In the genomic region with DNA sequence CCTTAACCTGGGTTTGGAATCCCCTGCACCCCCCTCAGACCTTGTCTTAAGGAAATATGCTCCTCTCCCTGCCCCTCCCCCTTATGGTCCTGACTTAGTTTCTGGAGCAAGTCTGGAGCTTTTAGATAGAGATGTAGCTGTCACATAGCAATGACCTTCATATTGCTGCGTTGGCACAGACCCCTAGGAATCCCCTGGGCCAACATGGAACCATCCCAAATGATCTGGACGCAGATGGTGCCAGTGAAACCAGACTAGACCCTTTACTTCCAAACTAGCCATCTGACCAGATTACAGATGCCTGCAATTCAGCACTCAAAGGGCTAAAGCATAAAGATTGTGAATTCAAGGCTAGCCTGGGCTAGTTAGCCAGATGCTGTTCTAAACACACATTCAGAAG, we compare ENCODE assay signal across 16 mouse cellular contexts.
"Had no signal": no experiment of that assay in that cellular context is flagged by ENCODE, and none has a peak within 500 bp of the region (broad histone marks: within the 10 kb centered on the region; RNA-seq: fewer than 3 reads in every experiment).

No protein-coding gene starts in this region.

- ATAC-seq: inflammation-experienced regulatory T-cells, adult 6 months; intestine, embryonic 16.5 days had no signal

- H3K9me3 ChIP-seq: limb, embryonic 12.5 days; limb, embryonic 15.5 days; liver, embryonic 13.5 days; stomach, embryonic 15.5 days had no signal

- H3K36me3 ChIP-seq: limb, embryonic 12.5 days; limb, embryonic 15.5 days; liver, embryonic 13.5 days; stomach, embryonic 15.5 days had no signal

- H3K9ac ChIP-seq: limb, embryonic 12.5 days; limb, embryonic 15.5 days; liver, embryonic 13.5 days; lung, embryonic 14.5 days; stomach, embryonic 15.5 days had no signal

- H3K4me1 ChIP-seq: limb, embryonic 12.5 days; stomach, embryonic 15.5 days had no signal

- DNase-seq: kidney, adult 18-20 months; kidney, postnatal 25 days; layer of hippocampus, adult 9-11 months; liver, embryonic 13.5 days; lung, embryonic 14.5 days; lung, postnatal 36 days; midbrain, embryonic 14.5 days; thymus, postnatal 25 days had no signal

- H3K27me3 ChIP-seq: limb, embryonic 15.5 days; stomach, embryonic 15.5 days had no signal

- H3K4me3 ChIP-seq: layer of hippocampus, adult 2 months; limb, embryonic 12.5 days; limb, embryonic 15.5 days; liver, embryonic 13.5 days; stomach, embryonic 15.5 days had no signal

- H3K27ac ChIP-seq: kidney, postnatal 0 days; layer of hippocampus, adult 2 months; limb, embryonic 12.5 days; limb, embryonic 15.5 days; liver, embryonic 13.5 days; stomach, embryonic 15.5 days had no signal

- H3K4me2 ChIP-seq: limb, embryonic 12.5 days; limb, embryonic 15.5 days; liver, embryonic 13.5 days; midbrain, embryonic 11.5 days; stomach, embryonic 15.5 days had no signal
